Mouse (Mus musculus) adrenal gland (tissue): Measurements from ENCODE around the gene Oaz1.

Experiments used
- intact Hi-C: fragments of 180-260 bp; cut with DNase I; formaldehyde crosslinking; loops from one replicate; pipeline ENCODE4 v1.15.1; 2025
- long read RNA-seq, 2 experiments: library from polyadenylated mRNA; unstranded; transcript quantifications; one replicate each; pipeline ENCODE4 v2.0.0; 2020; ENCODE audit warnings: borderline replicate concordance in 1 of 2; ENCODE audit not compliant: insufficient replicate concordance in 1 of 2

The Oaz1 gene
- long read RNA-seq, experiment 1, partial matches to known transcripts, result 29 of 3,402 reads
- long read RNA-seq, experiment 1, other reads (novel, unspliced or antisense), result 3,373 of 3,402 reads
- long read RNA-seq, experiment 2, partial matches to known transcripts, result 38 of 3,619 reads
- long read RNA-seq, experiment 2, other reads (novel, unspliced or antisense), result 3,581 of 3,619 reads

GRCm38 (mm10) chr10:80826151-80827062, at the start of gene Oaz1:
TSS of gene Oaz1 (plus strand) at chr10:80826656.
- intact Hi-C loops, result no loop called here

- intact Hi-C loops, result no loop called here
Measured at GRCm38 (mm10) chr10:80777123-80777522, 49.3 kb upstream of the Oaz1 start.

- intact Hi-C loops, result no loop called here
Measured at GRCm38 (mm10) chr10:80779565-80779964, 46.9 kb upstream of the Oaz1 start.

GRCm38 (mm10) chr10:80784302-80784701, 42.2 kb upstream of the Oaz1 start:
- intact Hi-C loops, result no loop called here

- intact Hi-C loops, result no loop called here
Measured at GRCm38 (mm10) chr10:80784871-80785270, 41.6 kb upstream of the Oaz1 start.

GRCm38 (mm10) chr10:80785963-80786362, 40.5 kb upstream of the Oaz1 start:
- intact Hi-C loops, result no loop called here

- intact Hi-C loops, result no loop called here
Measured at GRCm38 (mm10) chr10:80787517-80787916, 38.9 kb upstream of the Oaz1 start.

GRCm38 (mm10) chr10:80790761-80791404, 35.6 kb upstream of the Oaz1 start:
- intact Hi-C loops, result no loop called here

GRCm38 (mm10) chr10:80791476-80792174, 34.8 kb upstream of the Oaz1 start:
- intact Hi-C loops, result no loop called here

- intact Hi-C loops, result no loop called here
Measured at GRCm38 (mm10) chr10:80792175-80793032, 34.1 kb upstream of the Oaz1 start.

- intact Hi-C loops, result no loop called here
Measured at GRCm38 (mm10) chr10:80793033-80793784, 33.2 kb upstream of the Oaz1 start.

- intact Hi-C loops, result no loop called here
Measured at GRCm38 (mm10) chr10:80793803-80794202, 32.7 kb upstream of the Oaz1 start.

GRCm38 (mm10) chr10:80794750-80795149, 31.7 kb upstream of the Oaz1 start:
- intact Hi-C loops, result no loop called here

GRCm38 (mm10) chr10:80796307-80796848, 30.1 kb upstream of the Oaz1 start:
- intact Hi-C loops, result no loop called here

GRCm38 (mm10) chr10:80797186-80798149, 29.0 kb upstream of the Oaz1 start:
- intact Hi-C loops, result loop anchor here (2.0 kb wide), 1 partner anchor 43 kb away; the partner anchor contains the start of gene Dot1l

- intact Hi-C loops, result loop anchor here (2.0 kb wide), 1 partner anchor 44 kb away; the partner anchor contains the start of gene Dot1l
Measured at GRCm38 (mm10) chr10:80798150-80799006, 28.1 kb upstream of the Oaz1 start, which contains the start of the genes Sf3a2 and Plekhj1. TSS of gene Sf3a2 (plus strand) at chr10:80798198. TSS of gene Plekhj1 (minus strand) at chr10:80798626.

GRCm38 (mm10) chr10:80799070-80799566, 27.3 kb upstream of the Oaz1 start:
- intact Hi-C loops, result loop anchor here (2.0 kb wide), 1 partner anchor 44 kb away; the partner anchor contains the start of gene Dot1l
